ENCODE assay signal across 8 mouse cellular contexts in the genomic region with DNA sequence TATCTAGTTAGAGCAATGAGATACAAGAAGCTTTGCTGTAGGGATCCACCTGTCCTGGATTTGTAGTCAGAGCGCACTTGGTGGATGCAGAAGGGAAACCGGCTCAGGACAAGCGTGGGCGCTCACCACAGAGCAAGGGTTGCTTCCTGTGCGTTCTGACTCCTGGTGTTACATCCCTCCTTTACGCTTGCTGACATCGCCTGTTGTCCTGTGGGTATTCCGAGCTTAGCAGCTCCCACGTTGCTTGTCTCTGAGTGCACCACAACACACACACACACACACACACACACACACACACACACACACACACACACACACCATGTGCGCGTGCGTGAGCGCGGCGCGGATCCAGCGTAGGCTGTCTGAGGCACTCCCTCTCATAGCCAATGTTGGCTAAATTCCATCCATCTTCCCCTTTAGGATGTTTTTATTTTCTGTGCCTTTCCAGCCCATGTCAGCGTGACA.
DNase-seq lines count a peak whose midpoint lies in the region; ATAC-seq and TF ChIP-seq lines count a peak whose summit lies in the region.

No protein-coding gene starts in this region.

- WGBS in kidney, adult 2 months: 3% methylated on average over 18 of the region's 18 CpGs
- 1% methylated on average over 18 of the region's 18 CpGs for WGBS in forebrain, embryonic 14.5 days
- WGBS in liver, embryonic 14.5 days (ENCODE audit: insufficient replicate concordance): 4% methylated on average over 18 of the region's 18 CpGs
- 0% methylated on average over 18 of the region's 18 CpGs for WGBS in neural tube, embryonic 14.5 days

- no peak for TF ChIP-seq POLR2A in kidney, adult 2 months (IDR thresholded peaks at IDR 0.05; ENCODE audit: low read depth, low read length)

- no peaks in the 10 kb centered on the region for H3K36me3 ChIP-seq in kidney, adult 2 months (ENCODE audit: control insufficient read depth, insufficient read depth, low read length)
- no peaks in the 10 kb centered on the region for H3K36me3 ChIP-seq in forebrain, embryonic 14.5 days (ENCODE audit: control insufficient read depth, insufficient read depth, low read length)
- no peaks in the 10 kb centered on the region for H3K36me3 ChIP-seq in liver, embryonic 14.5 days (replicated peaks; ENCODE audit: control insufficient read depth, insufficient read depth, low read depth)
- H3K36me3 ChIP-seq in neural tube, embryonic 14.5 days (ENCODE audit: control insufficient read depth, insufficient read depth, low read length): no peaks in the 10 kb centered on the region

- peak overlapping the region; percentile 35; the same call in 1 of the 2 replicates for H3K27ac ChIP-seq in kidney, adult 2 months (ENCODE audit: insufficient read depth, low read depth, low read length)
- H3K27ac ChIP-seq in brown adipose tissue, adult 24 weeks (replicated peaks; ENCODE audit: low read depth, low read length): no peak overlapping the region
- H3K27ac ChIP-seq in forebrain, embryonic 14.5 days (ENCODE audit: low read depth, low read length): peak overlapping the region; percentile 67
- H3K27ac ChIP-seq in liver, embryonic 14.5 days: no peak overlapping the region
- H3K27ac ChIP-seq in neural tube, embryonic 14.5 days (ENCODE audit: low read depth, low read length): peak overlapping the region; percentile 71

- peaks cover 10% of the 10 kb centered on the region; the same call in 1 of the 2 replicates for H3K4me1 ChIP-seq in kidney, adult 2 months (ENCODE audit: control insufficient read depth, insufficient read depth, low read length)
- no peaks in the 10 kb centered on the region for H3K4me1 ChIP-seq in brown adipose tissue, adult 24 weeks (ENCODE audit: control insufficient read depth, insufficient read depth, insufficient read length, low read length)
- H3K4me1 ChIP-seq in forebrain, embryonic 14.5 days (ENCODE audit: control insufficient read depth, insufficient read depth, low read length): 0 out of 2 replicates have a peak, but pooled peaks cover 2% of the 10 kb centered on the region
- H3K4me1 ChIP-seq in liver, embryonic 14.5 days (replicated peaks; ENCODE audit: control insufficient read depth in 2 of 2, insufficient read depth in 2 of 2, low read length in 1 of 2): 0 out of 4 replicates have a peak, but pooled peaks cover 0 to 3% of the 10 kb centered on the region in 2 experiments
- H3K4me1 ChIP-seq in neural tube, embryonic 14.5 days (ENCODE audit: control insufficient read depth, insufficient read depth, low read length): no peaks in the 10 kb centered on the region

- peak overlapping the region; percentile 96 for H3K4me2 ChIP-seq in forebrain, embryonic 14.5 days (ENCODE audit: low read length)
- peak overlapping the region; percentile 62 for H3K4me2 ChIP-seq in liver, embryonic 14.5 days (ENCODE audit: low read depth)
- peak overlapping the region; percentile 71 for H3K4me2 ChIP-seq in neural tube, embryonic 14.5 days (ENCODE audit: low read depth, low read length)

- H3K4me3 ChIP-seq in kidney, adult 2 months (ENCODE audit: insufficient read depth, low read depth, low read length): peak overlapping the region; percentile 70
- peak overlapping the region; percentile 53 for H3K4me3 ChIP-seq in brown adipose tissue, adult 24 weeks (ENCODE audit: insufficient read depth, low read depth, low read length)
- H3K4me3 ChIP-seq in forebrain, embryonic 14.5 days (ENCODE audit: low read depth, low read length): peak overlapping the region; percentile 38
- H3K4me3 ChIP-seq in liver, embryonic 14.5 days (ENCODE audit: insufficient read depth in 1 of 2, low read depth in 2 of 2, low read length in 2 of 2): peak overlapping the region; percentile 34 to 58
- H3K4me3 ChIP-seq in neural tube, embryonic 14.5 days (ENCODE audit: low read depth, low read length): peak overlapping the region; percentile 48

- ATAC-seq in forebrain, embryonic 14.5 days: peak; percentile 43
- ATAC-seq in liver, embryonic 14.5 days (ENCODE audit: insufficient read depth): no peak
- peak; percentile 50; the same call in 1 of the 2 replicates for ATAC-seq in neural tube, embryonic 14.5 days (ENCODE audit: low read depth)

- no peak for TF ChIP-seq EP300 in liver, embryonic 14.5 days (IDR thresholded peaks at IDR 0.05; ENCODE audit: low read depth)

- no peaks in the 10 kb centered on the region for H3K27me3 ChIP-seq in kidney, adult 2 months (replicated peaks; ENCODE audit: control insufficient read depth, insufficient read depth, low read length)
- H3K27me3 ChIP-seq in forebrain, embryonic 14.5 days (replicated peaks; ENCODE audit: control insufficient read depth, insufficient read depth, low read length): no peaks in the 10 kb centered on the region
- H3K27me3 ChIP-seq in liver, embryonic 14.5 days (ENCODE audit: control insufficient read depth, insufficient read depth, low read length): no peaks in the 10 kb centered on the region; the same call in 1 of the 2 replicates
- H3K27me3 ChIP-seq in neural tube, embryonic 14.5 days (ENCODE audit: control insufficient read depth, insufficient read depth, low read length): no peaks in the 10 kb centered on the region

- peak; percentile 12 for DNase-seq in kidney, adult 2 months
- DNase-seq in kidney, adult 18-20 months: no peak
- peak; percentile 68 for DNase-seq in forebrain, embryonic 14.5 days (ENCODE audit: low spot score)
- peak; percentile 48 for DNase-seq in kidney, postnatal 10 days
- DNase-seq in liver, embryonic 14.5 days (ENCODE audit: low read depth in 3 of 3, low spot score in 3 of 3): no peak
- no peak for DNase-seq in gastrocnemius, adult 8-10 months (ENCODE audit: low spot score in 2 of 2)

- H3K9ac ChIP-seq in forebrain, embryonic 14.5 days (ENCODE audit: low read length): peak overlapping the region; percentile 50
- no peak overlapping the region for H3K9ac ChIP-seq in liver, embryonic 14.5 days (replicated peaks)
- peak overlapping the region; percentile 51; the same call in 1 of the 2 replicates for H3K9ac ChIP-seq in neural tube, embryonic 14.5 days (replicated peaks; ENCODE audit: low read depth, low read length)

- no peak for TF ChIP-seq CTCF in kidney, adult 2 months (conservative IDR thresholded peaks at IDR 0.05; ENCODE audit: insufficient read depth, insufficient read length, low read depth, low read length)
- no peak for TF ChIP-seq CTCF in liver, embryonic 14.5 days (IDR thresholded peaks at IDR 0.05; ENCODE audit: low read depth)

- no peaks in the 10 kb centered on the region for H3K9me3 ChIP-seq in forebrain, embryonic 14.5 days (replicated peaks; ENCODE audit: control insufficient read depth, low read length)
- no peaks in the 10 kb centered on the region for H3K9me3 ChIP-seq in liver, embryonic 14.5 days (ENCODE audit: control insufficient read depth, low read length)
- no peaks in the 10 kb centered on the region for H3K9me3 ChIP-seq in neural tube, embryonic 14.5 days (ENCODE audit: control insufficient read depth, low read length)

Comparison
In these comparisons a context has a peak if more than half of its experiments do, and no peak if none do; other contexts are left out.
1. DNase-seq: peak in kidney, adult 2 months (single experiment), forebrain, embryonic 14.5 days (single experiment) and kidney, postnatal 10 days (single experiment); none in kidney, adult 18-20 months (single experiment), liver, embryonic 14.5 days (0 of 3) and gastrocnemius, adult 8-10 months (0 of 2).
2. H3K27ac ChIP-seq: peak in kidney, adult 2 months (single experiment), forebrain, embryonic 14.5 days (single experiment) and neural tube, embryonic 14.5 days (single experiment); none in brown adipose tissue, adult 24 weeks (single experiment) and liver, embryonic 14.5 days (single experiment).
3. Peak in every context shown above with its lines, with median percentiles within 50 percentile points of each other: H3K4me3 ChIP-seq and H3K4me2 ChIP-seq.